Mouse (Mus musculus) MEL (cell line): ENCODE measurements around the gene 1110017D15Rik.

Experiments used
- CHD1 ChIP-seq: IDR thresholded peaks from 2 replicates; pipeline ENCODE4 v1.6.1; 2012; ENCODE audit warnings: low read depth, mild to moderate bottlenecking, inconsistent platforms, low read length, improper control_type of control experiment
- CTCF ChIP-seq, 3 experiments: IDR thresholded peaks in 2 of 3; conservative IDR thresholded peaks in 1 of 3; 2 replicates each; pipeline ENCODE4 v1.5.1; 2011 to 2012; ENCODE audit warnings: low read length in 3 of 3, low read depth in 2 of 3, mild to moderate bottlenecking in 2 of 3, improper control_type of control experiment in 1 of 3, inconsistent platforms in 1 of 3, mixed read lengths in 1 of 3, moderate library complexity in 1 of 3; ENCODE audit not compliant: control insufficient read depth in 1 of 3, insufficient read depth in 1 of 3, poor library complexity in 1 of 3, severe bottlenecking in 1 of 3
- EP300 ChIP-seq, 2 experiments: IDR thresholded peaks; 2 replicates each; pipeline ENCODE4 v1.6.1; 2011; ENCODE audit warnings: improper control_type of control experiment in 2 of 2, low read length in 2 of 2, low read depth in 1 of 2, mild to moderate bottlenecking in 1 of 2
- ETS1 ChIP-seq: IDR thresholded peaks from 2 replicates; pipeline ENCODE4 v1.6.1; 2012; ENCODE audit warnings: low read depth, mild to moderate bottlenecking, inconsistent platforms, low read length, improper control_type of control experiment, moderate library complexity
- MEF2A ChIP-seq: IDR thresholded peaks from 2 replicates; pipeline ENCODE4 v1.6.1; 2014; ENCODE audit warnings: low read depth, mild to moderate bottlenecking, inconsistent platforms, low read length, improper control_type of control experiment; ENCODE audit not compliant: poor library complexity, insufficient replicate concordance, severe bottlenecking; ENCODE audit errors: extremely low read depth
- POLR2A ChIP-seq, 2 experiments: IDR thresholded peaks; 2 replicates each; pipeline ENCODE4 v1.6.1; 2011 to 2012; ENCODE audit warnings: low read length in 2 of 2, mild to moderate bottlenecking in 2 of 2, control low read depth in 1 of 2, improper control_type of control experiment in 1 of 2, low read depth in 1 of 2, moderate library complexity in 1 of 2; ENCODE audit not compliant: control insufficient read depth in 1 of 2, insufficient read depth in 1 of 2, poor library complexity in 1 of 2
- POLR2AphosphoS5 ChIP-seq: IDR thresholded peaks from 2 replicates; pipeline ENCODE4 v1.6.1; 2012; ENCODE audit warnings: low read depth, borderline replicate concordance, mild to moderate bottlenecking, inconsistent platforms, low read length, moderate library complexity, mixed read lengths
- SIN3A ChIP-seq: IDR thresholded peaks from 2 replicates; pipeline ENCODE4 v1.6.1; 2012; ENCODE audit warnings: low read length, improper control_type of control experiment, inconsistent platforms
- SMC3 ChIP-seq: IDR thresholded peaks from 2 replicates; pipeline ENCODE4 v1.6.1; 2011; ENCODE audit warnings: low read depth, low read length, improper control_type of control experiment
- TBP ChIP-seq: IDR thresholded peaks from 2 replicates; pipeline ENCODE4 v1.8.0; 2011; ENCODE audit warnings: low read depth, low read length, improper control_type of control experiment
- TCF12 ChIP-seq: IDR thresholded peaks from 2 replicates; pipeline ENCODE4 v1.6.1; 2014; ENCODE audit warnings: low read depth, mild to moderate bottlenecking, inconsistent platforms, low read length, improper control_type of control experiment, moderate library complexity
- USF1 ChIP-seq: IDR thresholded peaks from 2 replicates; pipeline ENCODE4 v1.6.1; 2014; ENCODE audit warnings: low read depth, mild to moderate bottlenecking, inconsistent platforms, low read length, improper control_type of control experiment, moderate library complexity

DNA sequence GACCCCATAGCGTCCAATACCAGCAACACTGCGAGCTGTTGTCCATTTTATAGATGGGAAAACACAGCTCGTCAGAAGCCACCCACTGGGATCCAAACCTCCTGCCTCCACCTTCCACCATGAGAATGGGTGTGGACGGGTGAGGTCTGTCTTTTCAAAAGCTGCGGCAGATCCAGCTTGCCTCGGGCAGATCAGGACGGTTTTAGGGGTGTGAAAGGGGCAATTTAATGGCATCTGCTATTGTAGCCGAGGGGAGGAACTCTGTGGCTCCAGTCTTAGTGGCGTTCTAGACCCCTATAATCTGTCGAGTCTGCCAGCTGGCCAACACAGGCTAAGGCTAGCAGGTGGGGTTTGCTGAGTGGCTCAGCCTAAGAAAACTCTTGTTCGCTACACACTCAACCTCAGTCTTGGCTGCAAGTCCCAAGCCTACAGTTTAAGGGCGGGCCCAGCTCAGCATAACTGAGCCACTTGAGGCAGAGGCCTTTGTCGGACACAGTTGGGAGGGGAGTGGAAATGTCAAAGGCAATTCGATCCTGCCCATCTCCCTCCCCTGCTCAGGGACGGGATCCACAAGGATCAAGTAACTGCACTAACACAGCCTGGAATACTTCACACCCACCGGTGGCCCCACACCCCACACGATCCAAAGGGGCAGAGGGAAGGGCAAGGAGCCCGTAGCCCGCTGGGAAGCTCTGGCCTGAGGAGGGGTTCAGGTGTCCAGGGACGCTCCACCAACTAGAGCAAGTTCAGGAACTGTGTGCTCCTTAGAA lies 14.8 kb downstream of the 1110017D15Rik start:
- TF ChIP-seq TCF12 (no peak), EP300 (IDR thresholded peaks at IDR 0.05; ENCODE audit: low read depth in 1 of 2, low read length in 2 of 2) (no peak), USF1 (no peak), ETS1 (no peak), CTCF (IDR thresholded peaks at IDR 0.05 in 2 of 3, conservative IDR thresholded peaks at IDR 0.05 in 1 of 3; ENCODE audit: control insufficient read depth in 1 of 3, insufficient read depth in 1 of 3, low read depth in 2 of 3, low read length in 3 of 3, poor library complexity in 1 of 3, severe bottlenecking in 1 of 3) (no peak), TBP (no peak), POLR2A (IDR thresholded peaks at IDR 0.05; ENCODE audit: control insufficient read depth in 1 of 2, insufficient read depth in 1 of 2, low read depth in 1 of 2, low read length in 2 of 2, poor library complexity in 1 of 2) (no peak), MEF2A (no peak), POLR2AphosphoS5 (no peak), SIN3A (no peak), SMC3 (no peak), CHD1 (no peak)
